Mouse (Mus musculus): ENCODE measurements around the gene Mtmr3. TPM values are rescaled to one million over a fixed set of nuclear protein-coding genes. Genes with fewer than 3 reads are reported as not detected.
A peak's percentile ranks its signal among the peaks of the same experiment; 100 is the strongest.

Mtmr3 gene
- polyA plus RNA-seq, 1 experiment from 2014 or later, result 43.4 TPM

GRCm38 (mm10) chr11:4476184-4476697 is 118.4 kb downstream of the Mtmr3 start:
- 89% methylated on average over 4 of the region's 4 CpGs for WGBS
- Histone ChIP-seq H3K27ac (no peak overlapping the region), H3K9me3 (no peaks in the 10 kb centered on the region), H3K27me3 (no peaks in the 10 kb centered on the region), H3K9ac (replicated peaks) (no peak overlapping the region), H3K4me2 (replicated peaks) (no peak overlapping the region), H3K4me3 (replicated peaks) (no peak overlapping the region), H3K36me3 (peaks cover 20% of the 10 kb centered on the region), H3K4me1 (replicated peaks) (peaks cover 14% of the 10 kb centered on the region; the same call in 1 of the 2 replicates)
- ATAC-seq, result no peak

- H3K36me3 ChIP-seq, result no peaks in the 10 kb centered on the region
- H3K9me3 ChIP-seq, result no peaks in the 10 kb centered on the region
- no peak overlapping the region for H3K4me2 ChIP-seq (replicated peaks)
- peak; percentile 63; the same call in 1 of the 2 replicates for ATAC-seq
- H3K4me3 ChIP-seq (replicated peaks), result no peak overlapping the region
- H3K4me1 ChIP-seq (replicated peaks), result peaks cover 14% of the 10 kb centered on the region; the same call in 1 of the 2 replicates
- H3K9ac ChIP-seq (replicated peaks), result no peak overlapping the region
- H3K27me3 ChIP-seq, result no peaks in the 10 kb centered on the region
- H3K27ac ChIP-seq, result peak overlapping the region; percentile 35; the same call in 1 of the 2 replicates
- 76% methylated on average over 7 of the region's 7 CpGs for WGBS
Measured at GRCm38 (mm10) chr11:4472464-4473179, 122.0 kb downstream of the Mtmr3 start.

- Histone ChIP-seq H3K4me3 (replicated peaks) (no peak overlapping the region), H3K9me3 (no peaks in the 10 kb centered on the region), H3K36me3 (no peaks in the 10 kb centered on the region), H3K4me1 (replicated peaks) (peaks cover 14% of the 10 kb centered on the region; the same call in 1 of the 2 replicates), H3K4me2 (replicated peaks) (no peak overlapping the region), H3K9ac (replicated peaks) (no peak overlapping the region), H3K27ac (no peak overlapping the region), H3K27me3 (no peaks in the 10 kb centered on the region)
- WGBS, result 86% methylated on average over 5 of the region's 5 CpGs
- ATAC-seq, result no peak
Measured at GRCm38 (mm10) chr11:4471734-4472133, 122.9 kb downstream of the Mtmr3 start.

DNA sequence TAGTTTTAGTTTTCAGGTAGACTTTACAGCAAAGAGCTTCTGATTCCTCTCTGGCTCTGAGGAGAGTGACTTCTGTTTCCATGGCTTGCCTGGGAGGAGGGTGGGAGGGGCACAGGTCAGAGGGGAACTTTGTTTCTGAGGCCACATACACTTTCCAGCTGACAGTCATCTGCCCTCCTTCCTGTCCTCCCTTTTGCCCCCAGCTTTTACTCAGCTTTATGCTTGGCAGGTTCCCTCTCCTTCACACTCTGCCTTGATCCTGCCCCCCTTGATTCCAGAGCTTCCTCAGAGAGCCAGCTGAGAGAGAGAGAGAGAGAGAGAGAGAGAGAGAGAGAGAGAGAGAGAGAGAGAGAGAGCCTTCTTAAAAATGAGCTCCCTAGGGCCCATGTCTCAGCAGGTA is 123.4 kb downstream of the Mtmr3 start:
- Histone ChIP-seq H3K4me2 (replicated peaks) (no peak overlapping the region), H3K9me3 (no peaks in the 10 kb centered on the region), H3K27ac (no peak overlapping the region), H3K36me3 (no peaks in the 10 kb centered on the region), H3K27me3 (no peaks in the 10 kb centered on the region), H3K9ac (replicated peaks) (no peak overlapping the region), H3K4me3 (replicated peaks) (no peak overlapping the region), H3K4me1 (replicated peaks) (peaks cover 14% of the 10 kb centered on the region; the same call in 1 of the 2 replicates)
- no peak for ATAC-seq

DNA sequence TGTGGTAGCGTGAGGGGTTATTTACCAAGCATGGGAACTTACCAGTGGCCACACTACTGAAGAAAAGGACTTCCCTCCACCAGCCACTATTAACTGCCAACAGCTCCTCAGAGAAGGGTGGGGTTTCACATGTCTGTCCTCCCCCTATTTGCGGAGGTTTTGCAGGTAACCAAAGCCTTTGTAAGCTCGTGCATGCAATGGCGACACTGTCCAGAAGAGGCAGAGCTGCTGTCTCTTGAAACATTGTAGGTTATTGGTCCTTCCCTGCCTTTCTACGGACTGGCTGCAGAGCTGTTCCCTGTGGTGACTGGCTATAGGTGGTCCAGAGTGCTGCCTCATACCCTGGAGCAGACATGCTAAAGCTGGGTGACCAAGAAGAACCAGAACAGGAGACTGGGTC is 125.6 kb downstream of the Mtmr3 start:
- no peaks in the 10 kb centered on the region for H3K36me3 ChIP-seq
- no peak overlapping the region for H3K9ac ChIP-seq (replicated peaks)
- H3K27ac ChIP-seq, result no peak overlapping the region
- no peak overlapping the region for H3K4me2 ChIP-seq (replicated peaks)
- no peaks in the 10 kb centered on the region for H3K9me3 ChIP-seq
- H3K4me1 ChIP-seq (replicated peaks), result peaks cover 14% of the 10 kb centered on the region; the same call in 1 of the 2 replicates
- no peak overlapping the region for H3K4me3 ChIP-seq (replicated peaks)
- 55% methylated on average over 5 of the region's 5 CpGs for WGBS
- H3K27me3 ChIP-seq, result no peaks in the 10 kb centered on the region
- no peak for ATAC-seq

- Histone ChIP-seq H3K9ac (replicated peaks) (no peak overlapping the region), H3K4me1 (replicated peaks) (peaks cover 5% of the 10 kb centered on the region; the same call in 1 of the 2 replicates), H3K27ac (no peak overlapping the region), H3K4me2 (replicated peaks) (no peak overlapping the region), H3K9me3 (no peaks in the 10 kb centered on the region), H3K27me3 (no peaks in the 10 kb centered on the region), H3K4me3 (replicated peaks) (no peak overlapping the region), H3K36me3 (no peaks in the 10 kb centered on the region)
- 94% methylated on average over 1 of the region's 1 CpGs for WGBS
- ATAC-seq, result no peak
Measured at GRCm38 (mm10) chr11:4467436-4467835, 127.2 kb downstream of the Mtmr3 start.

GRCm38 (mm10) chr11:4466191-4466590 is 128.5 kb downstream of the Mtmr3 start:
- 0 out of 2 replicates have a peak, but pooled peaks cover under 1% of the 10 kb centered on the region for H3K4me1 ChIP-seq (replicated peaks)
- no peak overlapping the region for H3K4me2 ChIP-seq (replicated peaks)
- no peaks in the 10 kb centered on the region for H3K9me3 ChIP-seq
- 63% methylated on average over 4 of the region's 4 CpGs for WGBS
- no peak overlapping the region for H3K27ac ChIP-seq
- no peaks in the 10 kb centered on the region for H3K36me3 ChIP-seq
- no peaks in the 10 kb centered on the region for H3K27me3 ChIP-seq
- H3K9ac ChIP-seq (replicated peaks), result no peak overlapping the region
- no peak overlapping the region for H3K4me3 ChIP-seq (replicated peaks)
- ATAC-seq, result no peak

DNA sequence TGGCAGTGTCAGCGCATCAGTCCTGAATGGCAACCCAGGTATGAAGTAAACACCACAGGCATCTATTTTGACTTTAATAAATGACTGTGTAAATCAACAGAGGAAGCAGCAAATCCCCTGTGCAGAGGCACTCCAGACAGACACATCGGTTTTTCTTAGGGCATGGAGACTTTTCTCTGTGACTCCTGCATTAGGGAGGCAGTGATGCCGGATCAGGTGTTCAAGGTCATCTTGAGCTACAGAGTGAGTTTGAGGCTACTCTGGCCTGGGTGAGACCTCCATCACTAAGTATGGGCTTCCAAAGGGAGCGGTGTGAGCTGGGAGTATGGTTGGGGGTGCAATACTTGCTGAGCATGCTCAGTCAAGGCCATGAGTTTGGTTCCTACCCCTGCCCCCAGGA is 130.0 kb downstream of the Mtmr3 start:
- 92% methylated on average over 4 of the region's 4 CpGs for WGBS
- no peak overlapping the region for H3K9ac ChIP-seq (replicated peaks)
- H3K4me2 ChIP-seq (replicated peaks), result no peak overlapping the region
- no peaks in the 10 kb centered on the region for H3K27me3 ChIP-seq
- no peak overlapping the region for H3K4me3 ChIP-seq (replicated peaks)
- 0 out of 2 replicates have a peak, but pooled peaks cover 7% of the 10 kb centered on the region for H3K4me1 ChIP-seq (replicated peaks)
- H3K36me3 ChIP-seq, result no peaks in the 10 kb centered on the region
- no peaks in the 10 kb centered on the region for H3K9me3 ChIP-seq
- H3K27ac ChIP-seq, result no peak overlapping the region
- no peak for ATAC-seq

DNA sequence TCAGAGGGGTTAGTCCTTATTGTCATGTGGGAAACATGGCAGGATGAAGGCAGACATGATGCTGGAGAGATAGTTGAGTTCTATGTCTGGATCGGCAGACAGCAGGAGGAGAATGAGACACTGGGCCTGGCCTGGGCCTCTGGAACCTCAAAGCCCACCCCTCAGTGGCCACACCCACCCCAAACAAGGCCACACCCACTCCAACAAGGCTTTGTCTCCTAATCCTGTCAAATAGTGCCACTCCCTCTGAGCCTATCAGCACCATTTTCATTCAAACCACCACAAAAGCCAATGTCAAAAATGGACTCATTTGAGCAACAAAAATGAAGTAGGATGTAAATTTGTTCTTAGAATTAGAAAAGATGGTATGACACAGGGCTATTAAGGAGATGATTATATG is 130.5 kb downstream of the Mtmr3 start:
- Histone ChIP-seq H3K4me1 (replicated peaks) (0 out of 2 replicates have a peak, but pooled peaks cover 7% of the 10 kb centered on the region), H3K36me3 (no peaks in the 10 kb centered on the region), H3K27ac (no peak overlapping the region), H3K4me3 (replicated peaks) (no peak overlapping the region), H3K9me3 (no peaks in the 10 kb centered on the region), H3K9ac (replicated peaks) (no peak overlapping the region), H3K4me2 (replicated peaks) (no peak overlapping the region), H3K27me3 (no peaks in the 10 kb centered on the region)
- no peak for ATAC-seq
- 86% methylated on average over 1 of the region's 1 CpGs for WGBS

DNA sequence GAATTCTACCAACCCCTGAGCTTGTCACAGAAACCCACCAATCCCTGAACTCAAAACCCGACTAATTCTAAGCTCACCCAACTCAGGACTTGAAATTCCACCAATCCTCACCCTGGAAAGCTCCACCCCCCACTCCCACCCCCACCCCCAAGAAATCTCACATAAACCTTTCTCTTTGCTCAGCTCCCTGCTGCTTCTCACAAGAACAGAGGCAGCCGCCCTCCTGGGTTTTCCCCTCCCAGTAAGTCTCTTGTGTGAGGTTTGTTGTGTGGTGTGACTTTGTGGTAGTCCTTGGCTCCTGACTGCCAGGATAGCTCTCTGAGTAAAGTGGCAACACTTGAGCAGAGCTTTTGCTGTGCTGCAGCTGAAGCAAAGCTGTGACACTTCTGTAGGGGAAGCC is 131.8 kb downstream of the Mtmr3 start:
- Histone ChIP-seq H3K4me1 (replicated peaks) (0 out of 2 replicates have a peak, but pooled peaks cover 7% of the 10 kb centered on the region), H3K9me3 (no peaks in the 10 kb centered on the region), H3K4me2 (replicated peaks) (no peak overlapping the region), H3K27ac (no peak overlapping the region), H3K9ac (replicated peaks) (no peak overlapping the region), H3K36me3 (no peaks in the 10 kb centered on the region), H3K4me3 (replicated peaks) (no peak overlapping the region), H3K27me3 (no peaks in the 10 kb centered on the region)
- WGBS, result 43% methylated on average over 2 of the region's 2 CpGs
- ATAC-seq, result no peak

DNA sequence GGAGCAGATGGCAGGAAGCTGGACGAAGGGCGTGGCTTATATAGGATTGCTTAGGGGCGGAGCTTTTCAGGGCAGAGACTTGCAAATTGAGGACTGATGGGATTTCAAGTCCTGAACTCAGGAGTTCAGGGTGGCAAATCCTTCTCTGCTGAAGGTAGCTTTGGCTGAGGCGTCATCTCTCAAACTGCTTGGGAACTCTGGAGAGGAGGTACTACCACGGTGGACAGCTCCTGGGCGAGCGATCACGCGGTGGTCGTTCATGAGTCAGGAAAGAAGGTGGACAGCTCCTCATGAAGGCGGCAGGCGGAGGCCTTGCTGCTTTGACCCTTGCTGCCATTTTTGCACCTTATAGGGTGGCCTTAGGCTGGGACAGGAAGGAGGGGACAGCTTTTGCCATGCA is 133.5 kb downstream of the Mtmr3 start:
- WGBS, result 39% methylated on average over 12 of the region's 12 CpGs

GRCm38 (mm10) chr11:4460615-4461014 is 134.0 kb downstream of the Mtmr3 start:
- Histone ChIP-seq H3K4me3 (replicated peaks) (no peak overlapping the region), H3K4me2 (replicated peaks) (no peak overlapping the region), H3K4me1 (replicated peaks) (0 out of 2 replicates have a peak, but pooled peaks cover 7% of the 10 kb centered on the region), H3K27me3 (no peaks in the 10 kb centered on the region), H3K9ac (replicated peaks) (no peak overlapping the region), H3K36me3 (no peaks in the 10 kb centered on the region), H3K9me3 (no peaks in the 10 kb centered on the region), H3K27ac (no peak overlapping the region)
- WGBS, result 81% methylated on average over 5 of the region's 5 CpGs
- no peak for ATAC-seq

More for the DNA sequence above, 133.5 kb downstream of the Mtmr3 start:
- Histone ChIP-seq H3K9ac (replicated peaks) (no peak overlapping the region), H3K27me3 (no peaks in the 10 kb centered on the region), H3K36me3 (no peaks in the 10 kb centered on the region), H3K9me3 (no peaks in the 10 kb centered on the region), H3K27ac (no peak overlapping the region), H3K4me1 (replicated peaks) (0 out of 2 replicates have a peak, but pooled peaks cover 7% of the 10 kb centered on the region), H3K4me3 (replicated peaks) (no peak overlapping the region), H3K4me2 (replicated peaks) (no peak overlapping the region)
- no peak for ATAC-seq
